Mouse (Mus musculus) heart, embryonic 13.5 days (tissue): Measurements from ENCODE around the gene Sh3gl3. TPM values are rescaled to one million over a fixed set of nuclear protein-coding genes. Genes with fewer than 3 reads are reported as not detected.

Source experiments
- ATAC-seq: fragments of 200-750 bp; cut with Nextera tagmentation; 2 replicates; pipeline ENCODE4 v1.8.0; 2017; ENCODE audit warnings: moderate TSS enrichment; ENCODE audit not compliant: insufficient number of reproducible peaks, low FRiP score, low TSS enrichment; ENCODE audit errors: extremely low read depth
- H3K27ac ChIP-seq: fragments of 300-500 bp; sonication (generic); replicated peaks from 2 replicates; pipeline ENCODE4 v1.5.1; 2015; ENCODE audit warnings: moderate library complexity, mild to moderate bottlenecking, inconsistent platforms
- H3K27me3 ChIP-seq: fragments of 300-500 bp; sonication (generic); replicated peaks from 2 replicates; pipeline ENCODE4 v1.6.1; 2015; ENCODE audit warnings: mild to moderate bottlenecking, inconsistent platforms
- H3K36me3 ChIP-seq: fragments of 300-500 bp; sonication (generic); 2 replicates; pipeline ENCODE4 v1.6.1; 2015; ENCODE audit warnings: mild to moderate bottlenecking, inconsistent platforms
- H3K4me1 ChIP-seq: fragments of 300-500 bp; sonication (generic); 2 replicates; pipeline ENCODE4 v1.6.1; 2015; ENCODE audit warnings: inconsistent platforms
- H3K4me2 ChIP-seq: fragments of 300-500 bp; sonication (generic); 2 replicates; pipeline ENCODE4 v1.6.1; 2015; ENCODE audit warnings: inconsistent platforms, mild to moderate bottlenecking, moderate library complexity
- H3K4me3 ChIP-seq: fragments of 300-500 bp; sonication (generic); 2 replicates; pipeline ENCODE4 v1.5.1; 2015; ENCODE audit warnings: moderate library complexity, mild to moderate bottlenecking, inconsistent platforms
- H3K9ac ChIP-seq: fragments of 300-500 bp; sonication (generic); 2 replicates; pipeline ENCODE4 v1.6.1; 2015; ENCODE audit warnings: inconsistent platforms, mild to moderate bottlenecking, moderate library complexity
- H3K9me3 ChIP-seq: fragments of 300-500 bp; sonication (generic); 2 replicates; pipeline ENCODE4 v1.6.1; 2016; ENCODE audit warnings: inconsistent platforms
- WGBS: fragments of 180-500 bp; shearing (Covaris S2); methylation state at CpG from one replicate; pipeline ENCODE4 v1.1.7; 2015; ENCODE audit warnings: mixed read lengths; 5-methylcytosine and 5-hydroxymethylcytosine counted together
- polyA plus RNA-seq: library from polyadenylated mRNA; unstranded; fragments of >200 nt; fragmentation: Nextera tagmentation; extraction: Ambion mirVana; gene quantifications from 2 replicates; pipeline ENCODE4 v1.2.1, GENCODE M21; 2015

Gene Sh3gl3
- polyA plus RNA-seq, 1 experiment from 2014 or later, result 5.4 TPM

DNA sequence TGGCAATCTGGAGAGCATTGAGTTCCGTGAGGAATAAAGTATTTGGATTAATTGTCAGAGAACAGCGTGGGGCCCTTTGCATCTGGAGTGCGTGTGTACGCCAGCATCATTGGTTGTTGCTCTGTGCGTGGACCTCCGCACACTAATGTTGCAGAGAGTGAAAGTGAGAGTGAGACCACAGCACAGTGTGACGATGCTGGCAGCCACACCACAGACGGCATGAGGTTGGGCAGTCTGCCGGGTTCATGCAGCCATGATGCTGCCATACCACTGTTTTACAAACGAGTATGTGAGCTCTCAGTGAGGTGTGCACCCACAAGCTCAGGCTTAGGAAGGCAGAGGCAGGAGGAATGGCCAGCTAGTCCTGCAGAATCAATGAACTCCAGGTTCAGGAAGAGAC lies 120.4 kb downstream of the Sh3gl3 start:
- Histone ChIP-seq H3K9me3 (no peaks in the 10 kb centered on the region), H3K27ac (no peak overlapping the region), H3K4me1 (peaks cover 5% of the 10 kb centered on the region; the same call in 1 of the 2 replicates), H3K36me3 (no peaks in the 10 kb centered on the region), H3K4me3 (no peak overlapping the region), H3K4me2 (no peak overlapping the region), H3K9ac (no peak overlapping the region), H3K27me3 (0 out of 2 replicates have a peak, but pooled peaks cover 5% of the 10 kb centered on the region)
- WGBS, result 68% methylated on average over 10 of the region's 10 CpGs
- ATAC-seq, result no peak

DNA sequence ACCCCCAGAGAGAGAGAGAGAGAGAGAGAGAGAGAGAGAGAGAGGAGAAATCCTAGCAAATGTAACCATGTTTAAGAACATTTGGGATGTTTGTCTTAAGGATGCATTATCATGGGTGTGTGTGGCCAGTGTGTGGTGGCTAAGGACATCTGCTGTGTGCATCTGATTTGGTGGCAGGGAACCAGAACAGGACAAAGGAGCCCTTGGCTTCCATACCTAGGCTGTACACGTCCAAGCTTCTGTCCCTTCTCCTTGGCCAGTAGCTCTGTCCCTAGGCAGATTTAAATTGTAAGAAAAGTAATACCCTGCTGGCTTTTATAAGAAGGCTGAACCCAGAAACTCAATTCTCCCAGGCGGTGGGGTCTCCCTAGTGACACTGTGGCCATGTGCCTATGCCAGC lies 121.0 kb downstream of the Sh3gl3 start:
- WGBS, result 70% methylated on average over 2 of the region's 2 CpGs
- H3K9ac ChIP-seq, result no peak overlapping the region
- peaks cover 5% of the 10 kb centered on the region; the same call in 1 of the 2 replicates for H3K27me3 ChIP-seq
- H3K4me3 ChIP-seq, result no peak overlapping the region
- peaks cover 5% of the 10 kb centered on the region; the same call in 1 of the 2 replicates for H3K4me1 ChIP-seq
- no peak for ATAC-seq
- H3K4me2 ChIP-seq, result no peak overlapping the region
- H3K36me3 ChIP-seq, result no peaks in the 10 kb centered on the region
- no peak overlapping the region for H3K27ac ChIP-seq
- no peaks in the 10 kb centered on the region for H3K9me3 ChIP-seq

DNA sequence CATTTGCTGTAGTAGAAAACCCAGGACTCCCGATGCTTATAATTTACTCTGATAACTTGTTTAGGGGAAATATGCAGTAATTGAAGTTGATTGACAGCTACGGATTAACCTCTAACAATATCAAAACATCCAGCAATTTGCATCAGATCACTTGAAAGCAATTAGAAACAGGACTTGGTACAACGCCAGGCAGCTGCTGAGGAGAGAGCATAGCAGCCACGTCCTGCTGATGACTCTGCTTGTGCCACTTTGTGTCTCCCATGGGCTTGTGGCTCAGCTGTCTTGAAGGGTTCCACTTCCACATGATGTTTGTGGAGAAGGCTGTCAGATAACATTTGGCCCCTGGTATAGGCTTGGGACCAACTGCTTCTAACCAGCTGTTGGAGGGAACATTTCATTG lies 134.8 kb downstream of the Sh3gl3 start:
- Histone ChIP-seq H3K4me2 (no peak overlapping the region), H3K4me3 (no peak overlapping the region), H3K9ac (no peak overlapping the region), H3K4me1 (no peaks in the 10 kb centered on the region), H3K27ac (no peak overlapping the region), H3K27me3 (no peaks in the 10 kb centered on the region), H3K36me3 (no peaks in the 10 kb centered on the region), H3K9me3 (no peaks in the 10 kb centered on the region)
- 71% methylated on average over 4 of the region's 4 CpGs for WGBS
- ATAC-seq, result no peak

- Histone ChIP-seq H3K9me3 (no peaks in the 10 kb centered on the region), H3K4me1 (peaks cover 8% of the 10 kb centered on the region), H3K9ac (no peak overlapping the region), H3K4me2 (peak overlapping the region; percentile 55), H3K4me3 (peak overlapping the region; percentile 27; the same call in 1 of the 2 replicates), H3K36me3 (no peaks in the 10 kb centered on the region), H3K27me3 (peaks cover 9% of the 10 kb centered on the region), H3K27ac (no peak overlapping the region)
- 78% methylated on average over 12 of the region's 12 CpGs for WGBS
- ATAC-seq, result no peak
Measured at GRCm38 (mm10) chr7:82318515-82318914, 144.9 kb downstream of the Sh3gl3 start.

- H3K36me3 ChIP-seq, result no peaks in the 10 kb centered on the region
- no peak overlapping the region for H3K27ac ChIP-seq
- WGBS, result 39% methylated on average over 1 of the region's 1 CpGs
- no peak overlapping the region for H3K4me2 ChIP-seq
- no peak overlapping the region for H3K9ac ChIP-seq
- 0 out of 2 replicates have a peak, but pooled peaks cover 3% of the 10 kb centered on the region for H3K9me3 ChIP-seq
- H3K4me3 ChIP-seq, result no peak overlapping the region
- no peak for ATAC-seq
- H3K27me3 ChIP-seq, result peaks cover 3% of the 10 kb centered on the region; the same call in 1 of the 2 replicates
- no peaks in the 10 kb centered on the region for H3K4me1 ChIP-seq
Measured at GRCm38 (mm10) chr7:82326616-82327015, 153.0 kb downstream of the Sh3gl3 start.

DNA sequence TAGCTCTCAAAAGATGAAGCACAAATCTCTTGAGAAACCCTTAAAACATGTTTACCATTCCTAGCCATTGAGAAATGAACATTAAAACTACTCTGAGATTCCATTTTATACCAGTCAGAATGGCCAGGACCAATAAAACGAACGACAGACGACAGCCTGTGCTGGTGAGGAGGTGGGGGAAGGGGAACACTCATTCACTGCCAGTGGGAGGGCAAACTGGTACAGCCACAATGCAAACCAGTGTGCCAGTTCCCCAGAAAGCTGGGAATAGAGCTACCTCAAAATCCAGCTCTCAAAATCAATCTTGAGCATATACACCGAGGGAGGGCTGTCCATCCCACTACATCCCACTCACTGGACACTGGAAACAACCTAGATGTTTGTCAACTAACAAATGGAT lies 153.6 kb downstream of the Sh3gl3 start:
- WGBS, result 60% methylated on average over 4 of the region's 4 CpGs
- 0 out of 2 replicates have a peak, but pooled peaks cover 3% of the 10 kb centered on the region for H3K9me3 ChIP-seq
- H3K9ac ChIP-seq, result no peak overlapping the region
- H3K36me3 ChIP-seq, result no peaks in the 10 kb centered on the region
- peaks cover 8% of the 10 kb centered on the region; the same call in 1 of the 2 replicates for H3K27me3 ChIP-seq
- ATAC-seq, result no peak
- H3K27ac ChIP-seq, result no peak overlapping the region
- no peak overlapping the region for H3K4me2 ChIP-seq
- H3K4me3 ChIP-seq, result no peak overlapping the region
- H3K4me1 ChIP-seq, result no peaks in the 10 kb centered on the region

- H3K9ac ChIP-seq, result no peak overlapping the region
- ATAC-seq, result no peak
- 46% methylated on average over 5 of the region's 5 CpGs for WGBS
- H3K4me1 ChIP-seq, result no peaks in the 10 kb centered on the region
- peaks cover 14% of the 10 kb centered on the region for H3K27me3 ChIP-seq
- no peaks in the 10 kb centered on the region for H3K36me3 ChIP-seq
- H3K9me3 ChIP-seq, result 0 out of 2 replicates have a peak, but pooled peaks cover 3% of the 10 kb centered on the region
- no peak overlapping the region for H3K4me3 ChIP-seq
- H3K27ac ChIP-seq, result no peak overlapping the region
- no peak overlapping the region for H3K4me2 ChIP-seq
Measured at GRCm38 (mm10) chr7:82327881-82328280, 154.2 kb downstream of the Sh3gl3 start.

DNA sequence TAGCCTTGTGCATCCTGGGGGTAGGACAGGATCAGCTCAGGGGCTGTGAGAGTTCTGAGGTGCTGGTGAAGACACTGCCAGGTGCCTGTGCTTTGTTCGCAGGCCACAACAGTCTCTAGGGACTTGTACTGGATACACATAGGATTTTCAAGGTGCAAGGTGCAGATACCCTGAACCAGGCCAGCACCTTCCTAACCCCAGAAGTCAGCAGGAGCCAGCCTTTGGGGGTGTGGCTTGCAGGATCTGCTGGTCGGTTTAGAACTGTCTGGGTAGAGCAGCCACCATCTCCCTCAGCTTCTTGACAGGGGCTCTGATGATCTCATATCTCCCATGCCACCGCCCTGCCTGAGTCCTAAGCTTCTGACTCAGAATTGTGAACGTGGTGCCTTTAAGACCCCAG lies 156.2 kb downstream of the Sh3gl3 start:
- 52% methylated on average over 4 of the region's 4 CpGs for WGBS
- no peak overlapping the region for H3K9ac ChIP-seq
- H3K27me3 ChIP-seq, result peaks cover 31% of the 10 kb centered on the region
- no peak overlapping the region for H3K27ac ChIP-seq
- no peak for ATAC-seq
- H3K9me3 ChIP-seq, result 0 out of 2 replicates have a peak, but pooled peaks cover 3% of the 10 kb centered on the region
- no peak overlapping the region for H3K4me3 ChIP-seq
- H3K4me2 ChIP-seq, result no peak overlapping the region
- no peaks in the 10 kb centered on the region for H3K4me1 ChIP-seq
- H3K36me3 ChIP-seq, result no peaks in the 10 kb centered on the region

GRCm38 (mm10) chr7:82330860-82331259 lies 157.2 kb downstream of the Sh3gl3 start:
- 65% methylated on average over 6 of the region's 6 CpGs for WGBS
- no peak for ATAC-seq
- H3K4me2 ChIP-seq, result no peak overlapping the region
- H3K9ac ChIP-seq, result no peak overlapping the region
- H3K4me1 ChIP-seq, result peaks cover 4% of the 10 kb centered on the region
- H3K4me3 ChIP-seq, result no peak overlapping the region
- peaks cover 41% of the 10 kb centered on the region for H3K27me3 ChIP-seq
- no peak overlapping the region for H3K27ac ChIP-seq
- no peaks in the 10 kb centered on the region for H3K36me3 ChIP-seq
- H3K9me3 ChIP-seq, result 0 out of 2 replicates have a peak, but pooled peaks cover 3% of the 10 kb centered on the region

- no peak for ATAC-seq
- Histone ChIP-seq H3K9me3 (no peaks in the 10 kb centered on the region), H3K36me3 (no peaks in the 10 kb centered on the region), H3K4me1 (peaks cover 10% of the 10 kb centered on the region), H3K27me3 (peaks cover 72% of the 10 kb centered on the region), H3K4me2 (no peak overlapping the region), H3K27ac (no peak overlapping the region), H3K9ac (no peak overlapping the region), H3K4me3 (no peak overlapping the region)
- 42% methylated on average over 1 of the region's 1 CpGs for WGBS
Measured at GRCm38 (mm10) chr7:82334000-82334399, 160.4 kb downstream of the Sh3gl3 start.

- no peak within 1 kb of the TSS for H3K27ac ChIP-seq
- 2% methylated on average over 94 of the region's 95 CpGs for WGBS
- no peaks in the 10 kb centered on the region for H3K9me3 ChIP-seq
- H3K4me2 ChIP-seq, result peak within 1 kb of the TSS; percentile 93
- peaks cover 83% of the 10 kb centered on the region for H3K27me3 ChIP-seq
- peaks cover 10% of the 10 kb centered on the region for H3K4me1 ChIP-seq
- no peaks in the 10 kb centered on the region for H3K36me3 ChIP-seq
- H3K4me3 ChIP-seq, result peak within 1 kb of the TSS; percentile 66
- H3K9ac ChIP-seq, result peak within 1 kb of the TSS; percentile 75
- ATAC-seq, result peak; percentile 32; the same call in 1 of the 2 replicates
Measured at GRCm38 (mm10) chr7:82335211-82336121, 161.8 kb downstream of the Sh3gl3 start, which contains the start of gene Adamtsl3. Adamtsl3 (plus strand) TSS chr7:82335694.
